Mouse (Mus musculus): ENCODE data around the gene Muc1. TPM values are rescaled to one million over a fixed set of nuclear protein-coding genes. Genes with fewer than 3 reads are reported as not detected.

The Muc1 gene
- total and polyA plus RNA-seq, 3 experiments = 0.09 to 0.60 (median 0.38) TPM

DNA sequence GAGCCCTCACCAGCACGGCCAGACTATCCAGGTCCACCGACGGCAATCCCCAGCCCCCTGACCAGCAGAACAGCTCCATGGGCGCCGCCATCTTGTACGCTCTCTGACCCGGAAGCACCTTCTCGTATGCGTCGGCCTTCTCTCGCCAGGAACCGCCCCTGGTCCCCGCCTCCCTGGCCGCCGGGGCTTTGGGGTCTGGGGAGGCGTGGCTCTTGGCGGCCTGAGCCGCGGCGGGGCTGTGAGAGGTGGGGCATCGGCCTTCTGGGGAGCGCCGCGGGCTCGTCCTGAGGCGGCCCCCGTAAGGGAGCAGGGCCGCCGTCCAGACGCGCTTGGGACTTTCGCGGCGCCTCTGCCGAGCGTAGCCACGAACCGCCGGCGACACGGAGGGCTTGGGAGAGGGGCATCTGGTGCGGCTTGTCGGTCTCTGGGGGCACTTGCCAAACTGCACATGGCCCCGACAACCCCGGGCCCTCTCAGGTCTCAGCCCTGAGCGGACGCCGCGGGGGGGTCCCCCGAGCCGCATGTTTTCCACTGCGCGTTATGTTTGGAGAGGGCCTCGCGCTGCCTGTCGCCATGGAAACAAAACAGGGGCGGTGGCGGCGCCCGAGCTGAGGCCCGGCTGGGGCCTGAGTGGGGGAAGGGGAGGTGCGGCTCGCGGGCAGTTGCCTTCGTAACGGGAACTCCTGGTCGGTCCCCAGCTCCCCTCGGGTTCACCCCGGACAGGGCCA, 14.9 kb upstream of the Muc1 start (continued):
- peak; percentile 36; the same call in 1 of the 2 replicates for TF ChIP-seq BHLHE40 (IDR thresholded peaks at IDR 0.05; ENCODE audit: low read depth, low read length)
- no peak for TF ChIP-seq USF2 (conservative IDR thresholded peaks at IDR 0.05; ENCODE audit: low read depth, low read length)
- TF ChIP-seq NRF1 (IDR thresholded peaks at IDR 0.05; ENCODE audit: low read depth, low read length) = peak; percentile 68; the same call in 1 of the 2 replicates
- no peak for TF ChIP-seq MAFK (IDR thresholded peaks at IDR 0.05; ENCODE audit: insufficient replicate concordance, low read length)
- peak; percentile 55 for TF ChIP-seq TCF12 (IDR thresholded peaks at IDR 0.05; ENCODE audit: low read depth, low read length)
- TF ChIP-seq RAD21 (IDR thresholded peaks at IDR 0.05; ENCODE audit: low read depth, low read length) = no peak
- no peak for TF ChIP-seq PAX5 (IDR thresholded peaks at IDR 0.05; ENCODE audit: low read length)
- TF ChIP-seq ZNF384 (IDR thresholded peaks at IDR 0.05; ENCODE audit: low read depth, low read length) = no peak
- peak; percentile 67; the same call in 1 of the 2 replicates for TF ChIP-seq MEF2A (IDR thresholded peaks at IDR 0.05; ENCODE audit: borderline replicate concordance, low read depth, low read length)
- no peak for TF ChIP-seq ZKSCAN1 (IDR thresholded peaks at IDR 0.05; ENCODE audit: borderline replicate concordance, low read depth, low read length)

DNA sequence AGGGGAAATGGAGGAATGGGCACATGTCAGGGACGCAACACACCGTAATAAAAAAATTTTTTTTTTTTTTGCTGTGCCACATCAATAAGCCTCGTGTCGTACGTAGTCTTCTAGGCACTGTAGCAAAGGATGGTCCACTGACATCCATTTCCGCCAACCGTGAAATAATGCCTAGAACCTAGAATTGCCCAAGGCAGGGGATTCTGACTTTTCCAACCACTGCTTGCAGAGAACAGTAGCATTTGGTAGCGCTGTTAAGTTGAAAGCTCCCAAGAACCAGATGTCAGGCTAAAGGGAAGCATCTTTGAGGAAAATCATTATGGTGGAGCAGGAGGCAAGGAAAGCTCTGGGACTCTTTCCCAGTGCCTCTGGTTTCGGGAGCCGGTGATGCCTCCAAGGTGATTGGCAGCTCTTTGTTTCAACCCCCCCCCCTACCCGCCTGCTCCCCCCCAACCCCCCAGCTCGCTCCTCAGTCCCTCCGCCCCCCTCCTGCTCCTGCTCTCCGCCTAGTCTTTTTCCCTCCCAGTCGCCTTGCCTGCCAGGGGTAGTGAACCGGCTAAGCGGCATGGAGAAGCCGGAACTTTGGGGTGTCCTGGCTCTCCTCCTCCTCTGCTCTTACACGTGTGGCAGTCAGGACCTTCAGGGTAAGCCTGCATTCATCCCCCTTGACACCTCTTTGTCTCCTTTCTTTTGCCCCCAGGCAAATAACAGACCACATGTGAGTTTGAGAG, 14.0 kb upstream of the Muc1 start, which contains the start of gene Thbs3:
TSS of gene Thbs3 (plus strand) at position 500 of the 731 bp plus-strand sequence.
- H3K36me3 ChIP-seq (replicated peaks in 1 of 2; ENCODE audit: control insufficient read depth in 1 of 2, insufficient read depth in 1 of 2, low read length in 1 of 2) = peaks cover 14 to 34% of the 10 kb centered on the region in 2 experiments
- peak; percentile 54 for DNase-seq (ENCODE audit: extremely low read depth)
- H3K27ac ChIP-seq (ENCODE audit: insufficient read depth, low read depth) = peak within 1 kb of the TSS; percentile 90
- peak within 1 kb of the TSS; percentile 84 to 96 (median 95) for H3K4me3 ChIP-seq (replicated peaks in 1 of 3; ENCODE audit: low read depth in 2 of 3, low read length in 2 of 3, poor library complexity in 1 of 3)
- H3K9ac ChIP-seq (ENCODE audit: insufficient read depth, low read depth) = peak within 1 kb of the TSS; percentile 90; the same call in 1 of the 2 replicates
- no peaks in the 10 kb centered on the region for H3K27me3 ChIP-seq (replicated peaks)
- H3K4me2 ChIP-seq (ENCODE audit: insufficient read depth, low read depth, poor library complexity, severe bottlenecking) = peak within 1 kb of the TSS; percentile 94
- dilution Hi-C loops (cut with MboI; ENCODE audit: extremely low pct_ligation_motif_present, extremely low pct_unique_long_range_greater_than_20kb, low sequenced_read_pairs) = no loop called here
- in situ Hi-C loops (cut with MboI; ENCODE audit: low pct_ligation_motif_present, low pct_unique_long_range_greater_than_20kb, low sequenced_read_pairs) = no loop called here
- peaks cover 14% of the 10 kb centered on the region for H3K79me2 ChIP-seq (replicated peaks; ENCODE audit: control insufficient read depth, extremely low read depth, insufficient read depth, poor library complexity, severe bottlenecking)
- no peaks in the 10 kb centered on the region for H3K9me3 ChIP-seq (replicated peaks; ENCODE audit: low read length)
- TF ChIP-seq ZNF384 (IDR thresholded peaks at IDR 0.05; ENCODE audit: low read depth, low read length) (peak; percentile 59; the same call in 1 of the 2 replicates), HCFC1 (IDR thresholded peaks at IDR 0.05; ENCODE audit: low read depth, low read length) (no peak), MXI1 (IDR thresholded peaks at IDR 0.05; ENCODE audit: low read depth, low read length) (0 out of 2 replicates have a peak, but pooled peaks have one; percentile 31), NELFE (IDR thresholded peaks at IDR 0.05; ENCODE audit: low read depth, low read length) (no peak), NRF1 (IDR thresholded peaks at IDR 0.05; ENCODE audit: low read depth, low read length) (no peak)
- H3K4me1 ChIP-seq (ENCODE audit: control insufficient read depth in 1 of 2, insufficient read depth in 2 of 2) = peaks cover 5 to 33% of the 10 kb centered on the region in 2 experiments; a peak in 3 of 4 replicates

DNA sequence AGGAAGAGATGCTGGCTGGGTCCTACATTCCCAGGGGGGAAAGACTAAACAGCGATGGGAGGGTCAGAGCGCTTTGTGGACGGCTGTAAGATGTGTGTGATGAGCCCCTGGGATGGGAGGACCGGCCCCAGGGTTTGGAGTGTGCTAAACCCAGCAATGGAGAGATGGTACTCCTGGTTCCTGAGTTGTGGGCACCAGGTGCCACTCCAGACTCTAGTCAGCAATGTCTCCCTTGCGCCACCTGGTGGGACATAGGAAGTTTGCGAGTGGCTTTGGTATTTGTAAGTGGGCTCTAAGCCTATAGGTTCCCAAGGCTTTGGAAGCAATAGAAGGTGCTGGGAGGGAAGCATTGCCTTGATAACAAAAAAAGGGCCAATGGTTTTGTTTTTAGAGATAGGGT, 13.0 kb upstream of the Muc1 start:
- Histone ChIP-seq H3K27me3 (replicated peaks) (no peaks in the 10 kb centered on the region), H3K36me3 (replicated peaks in 1 of 2; ENCODE audit: control insufficient read depth in 1 of 2, insufficient read depth in 1 of 2, low read length in 1 of 2) (peaks cover 4 to 26% of the 10 kb centered on the region in 2 experiments), H3K9ac (ENCODE audit: insufficient read depth, low read depth) (0 out of 2 replicates have a peak overlapping the region, but pooled peaks have one; percentile 43), H3K4me1 (ENCODE audit: control insufficient read depth in 1 of 2, insufficient read depth in 2 of 2) (peaks cover 5 to 33% of the 10 kb centered on the region in 2 experiments; a peak in 3 of 4 replicates), H3K27ac (ENCODE audit: insufficient read depth, low read depth) (no peak overlapping the region), H3K4me3 (replicated peaks in 1 of 3; ENCODE audit: low read depth in 2 of 3, low read length in 2 of 3, poor library complexity in 1 of 3) (peak overlapping the region in 2 of 3 experiments; percentile 19 to 25), H3K4me2 (ENCODE audit: insufficient read depth, low read depth, poor library complexity, severe bottlenecking) (peak overlapping the region; percentile 94), H3K79me2 (replicated peaks; ENCODE audit: control insufficient read depth, extremely low read depth, insufficient read depth, poor library complexity, severe bottlenecking) (peaks cover 14% of the 10 kb centered on the region), H3K9me3 (replicated peaks; ENCODE audit: low read length) (no peaks in the 10 kb centered on the region)
- DNase-seq (ENCODE audit: extremely low read depth) = peak; percentile 92
- in situ Hi-C loops (cut with MboI; ENCODE audit: low pct_ligation_motif_present, low pct_unique_long_range_greater_than_20kb, low sequenced_read_pairs) = no loop called here
- dilution Hi-C loops (cut with MboI; ENCODE audit: extremely low pct_ligation_motif_present, extremely low pct_unique_long_range_greater_than_20kb, low sequenced_read_pairs) = no loop called here
- TF ChIP-seq MAFK (IDR thresholded peaks at IDR 0.05; ENCODE audit: insufficient replicate concordance, low read length) (no peak), KAT2A (IDR thresholded peaks at IDR 0.05; ENCODE audit: insufficient replicate concordance, low read length) (no peak), ELF1 (IDR thresholded peaks at IDR 0.05; ENCODE audit: low read depth, low read length) (no peak), SMC3 (IDR thresholded peaks at IDR 0.05; ENCODE audit: low read depth, low read length) (peak; percentile 95), JUND (conservative IDR thresholded peaks at IDR 0.05; ENCODE audit: low read depth, low read length) (no peak), IRF4 (IDR thresholded peaks at IDR 0.05; ENCODE audit: low read depth, low read length) (peak; percentile 59), CHD2 (IDR thresholded peaks at IDR 0.05; ENCODE audit: low read length) (no peak), RCOR1 (conservative IDR thresholded peaks at IDR 0.05; ENCODE audit: low read depth, low read length) (no peak), BHLHE40 (IDR thresholded peaks at IDR 0.05; ENCODE audit: low read depth, low read length) (no peak), TCF12 (IDR thresholded peaks at IDR 0.05; ENCODE audit: low read depth, low read length) (0 out of 2 replicates have a peak, but pooled peaks have one; percentile 54), RAD21 (IDR thresholded peaks at IDR 0.05; ENCODE audit: low read depth, low read length) (peak; percentile 78), MYC (IDR thresholded peaks at IDR 0.05; ENCODE audit: low read depth, low read length) (peak; percentile 49; the same call in 1 of the 2 replicates), TBP (conservative IDR thresholded peaks at IDR 0.05; ENCODE audit: low read depth, low read length) (no peak), ZNF384 (IDR thresholded peaks at IDR 0.05; ENCODE audit: low read depth, low read length) (no peak; the same call in 1 of the 2 replicates), MXI1 (IDR thresholded peaks at IDR 0.05; ENCODE audit: low read depth, low read length) (0 out of 2 replicates have a peak, but pooled peaks have one; percentile 6), CTCF (conservative IDR thresholded peaks at IDR 0.05 in 1 of 2, IDR thresholded peaks at IDR 0.05 in 1 of 2; ENCODE audit: low read depth in 2 of 2, low read length in 2 of 2) (peak; percentile 88 to 95), PAX5 (IDR thresholded peaks at IDR 0.05; ENCODE audit: low read length) (no peak), POLR2AphosphoS2 (IDR thresholded peaks at IDR 0.05; ENCODE audit: low read depth, low read length) (no peak), POLR2A (IDR thresholded peaks at IDR 0.05; ENCODE audit: low read depth, low read length) (0 out of 2 replicates have a peak, but pooled peaks have one; percentile 17)
